Mouse (Mus musculus): ENCODE results near the gene Plk5.
A peak's percentile ranks its signal among the peaks of the same experiment; 100 is the strongest.

Plk5 gene

GRCm38 (mm10) chr10:80356001-80356682 is at the start of gene Plk5:
Gene Plk5 (plus strand): TSS chr10:80356459.
- peak; percentile 84 for DNase-seq

- peak; percentile 65 for DNase-seq
Measured at GRCm38 (mm10) chr10:80311560-80311959, 44.7 kb upstream of the Plk5 start.

GRCm38 (mm10) chr10:80312586-80313504 is 43.4 kb upstream of the Plk5 start:
- DNase-seq: peak; percentile 67

GRCm38 (mm10) chr10:80313627-80314201 is 42.5 kb upstream of the Plk5 start:
- DNase-seq: peak; percentile 78

GRCm38 (mm10) chr10:80314494-80315001 is 41.7 kb upstream of the Plk5 start:
- DNase-seq: peak; percentile 62

- peak; percentile 45 for DNase-seq
Measured at GRCm38 (mm10) chr10:80315315-80315714, 40.9 kb upstream of the Plk5 start.

- no peak for DNase-seq
Measured at GRCm38 (mm10) chr10:80316359-80316781, 39.9 kb upstream of the Plk5 start.

- no peak for DNase-seq
Measured at GRCm38 (mm10) chr10:80317011-80317410, 39.2 kb upstream of the Plk5 start.

- peak; percentile 91 for DNase-seq
Measured at GRCm38 (mm10) chr10:80320340-80320760, 35.9 kb upstream of the Plk5 start, which contains the start of gene 2310011J03Rik. Gene 2310011J03Rik (minus strand): TSS chr10:80320537.

GRCm38 (mm10) chr10:80321014-80321669 is 35.1 kb upstream of the Plk5 start:
- DNase-seq: no peak

- peak; percentile 70 for DNase-seq
Measured at GRCm38 (mm10) chr10:80321670-80322581, 34.3 kb upstream of the Plk5 start.

- DNase-seq: peak; percentile 66
Measured at GRCm38 (mm10) chr10:80322811-80323211, 33.4 kb upstream of the Plk5 start.

GRCm38 (mm10) chr10:80323261-80324119 is 32.8 kb upstream of the Plk5 start:
- DNase-seq: peak; percentile 84

- DNase-seq: peak; percentile 75
Measured at GRCm38 (mm10) chr10:80324120-80325037, 31.9 kb upstream of the Plk5 start.

GRCm38 (mm10) chr10:80325045-80325444 is 31.2 kb upstream of the Plk5 start:
- DNase-seq: no peak

GRCm38 (mm10) chr10:80329273-80330081 is 26.8 kb upstream of the Plk5 start, which contains the start of the genes Pcsk4 and Reep6:
Gene Pcsk4 (minus strand): TSS chr10:80329498.
Gene Reep6 (plus strand): TSS chr10:80329953.
- DNase-seq: peak; percentile 100

- DNase-seq: no peak
Measured at GRCm38 (mm10) chr10:80330084-80330483, 26.2 kb upstream of the Plk5 start.

GRCm38 (mm10) chr10:80330888-80331287 is 25.4 kb upstream of the Plk5 start:
- DNase-seq: peak; percentile 66

Data from cerebellum, adult 9-11 months (tissue).